Mouse (Mus musculus): Measurements from ENCODE around the gene Fads3. TPM values are rescaled to one million over a fixed set of nuclear protein-coding genes. Genes with fewer than 3 reads are reported as not detected.

Fads3 gene
- total RNA-seq (2023): 1 to 10 TPM in 1 of 2 experiments, under 1 TPM in 1; 0.23 to 2.2 TPM

GRCm38 (mm10) chr19:10041388-10042148, at the start of gene Fads3:
Gene Fads3, plus strand, starts transcription at chr19:10041569.

GRCm38 (mm10) chr19:10001206-10001969, 40.0 kb upstream of the Fads3 start, which contains the start of the genes Best1 and Rab3il1:
Gene Best1, minus strand, starts transcription at chr19:10001633.
Gene Rab3il1, plus strand, starts transcription at chr19:10001669.

GRCm38 (mm10) chr19:10101341-10102053, 60.1 kb downstream of the Fads3 start, which contains the start of gene Fads2:
Gene Fads2, minus strand, starts transcription at chr19:10101746.

Other genes with a start within 250 kb of the Fads3 start
- not detected for gene Scgb2a2, start 194.0 kb upstream of the Fads3 start, total RNA-seq (2023)
- 10 to 100 TPM; 47.0 to 54.4 TPM for gene Incenp, start 142.0 kb upstream of the Fads3 start, total RNA-seq (2023)
- 100 to 1,000 TPM; 776 to 815 TPM for gene Fth1, start 61.0 kb upstream of the Fads3 start, total RNA-seq (2023)
- not detected for gene Best1, start 39.9 kb upstream of the Fads3 start, total RNA-seq (2023)
- under 1 TPM; 0.41 to 0.64 TPM for gene Rab3il1, start 39.9 kb upstream of the Fads3 start, total RNA-seq (2023)
- 1 to 10 TPM in 1 of 2 experiments, under 1 TPM in 1; 0.89 to 1.9 TPM for gene Fads2, start 60.2 kb downstream of the Fads3 start, total RNA-seq (2023)
- gene Fads1, start 141.3 kb downstream of the Fads3 start, total RNA-seq (2023): 10 to 100 TPM; 21.1 to 21.3 TPM
- gene Tmem258, start 162.4 kb downstream of the Fads3 start, total RNA-seq (2023): 100 to 1,000 TPM; 113 to 128 TPM
- gene Fen1, start 162.6 kb downstream of the Fads3 start, total RNA-seq (2023): 10 to 100 TPM; 24.3 to 26.6 TPM
- gene Myrf, start 199.2 kb downstream of the Fads3 start, total RNA-seq (2023): under 1 TPM in 1 of 2 experiments, not detected in 1; 0.12 TPM